Mouse (Mus musculus): ENCODE measurements around the gene Cnbp.

GRCm38 (mm10) chr6:87898028-87898427, 47.1 kb upstream of the Cnbp start:
- TF ChIP-seq POLR2A (IDR thresholded peaks at IDR 0.05; ENCODE audit: borderline replicate concordance, control insufficient read depth, low read depth, low read length) (no peak), CTCF (IDR thresholded peaks at IDR 0.05; ENCODE audit: control insufficient read depth, insufficient read depth, low read length) (no peak)

Data from bone marrow, adult 2 months (tissue).